Mouse (Mus musculus) urinary bladder, postnatal 14 days (tissue): ENCODE measurements around the gene Ccr8.

Experiments used
- DNase-seq: peaks from one replicate; pipeline ENCODE4 v3.0.0; 2021; ENCODE audit warnings: low spot score

The Ccr8 gene

DNA sequence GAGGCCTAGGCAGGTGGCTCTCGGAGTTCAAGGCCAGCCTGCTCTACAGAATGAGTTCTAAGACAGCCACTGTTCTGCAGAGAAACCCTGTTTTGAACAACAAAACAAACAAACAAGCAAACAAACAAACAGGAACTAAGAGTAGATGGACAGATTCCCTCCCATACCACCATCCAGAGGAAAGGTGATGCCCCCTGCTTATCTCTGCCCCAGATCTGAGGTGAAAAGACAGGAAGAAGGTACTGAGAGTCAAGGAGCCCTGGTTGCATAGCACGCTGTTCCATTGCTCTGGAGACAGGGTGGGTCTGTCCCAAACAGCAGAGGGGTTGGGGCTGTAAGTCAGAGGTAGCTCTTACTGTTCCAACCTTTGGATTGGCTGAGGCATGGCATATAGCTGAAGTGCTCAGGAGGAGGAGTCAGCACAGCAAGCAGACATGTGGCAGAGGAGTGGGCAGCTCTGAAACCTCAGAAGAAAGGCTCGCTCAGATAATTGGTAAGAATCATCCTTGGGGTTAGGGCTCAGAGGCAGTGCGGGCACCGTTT is at the start of gene Ccr8:
TSS of gene Ccr8 (plus strand) at position 419 of the 543 bp plus-strand sequence.
- no peak for DNase-seq

DNA sequence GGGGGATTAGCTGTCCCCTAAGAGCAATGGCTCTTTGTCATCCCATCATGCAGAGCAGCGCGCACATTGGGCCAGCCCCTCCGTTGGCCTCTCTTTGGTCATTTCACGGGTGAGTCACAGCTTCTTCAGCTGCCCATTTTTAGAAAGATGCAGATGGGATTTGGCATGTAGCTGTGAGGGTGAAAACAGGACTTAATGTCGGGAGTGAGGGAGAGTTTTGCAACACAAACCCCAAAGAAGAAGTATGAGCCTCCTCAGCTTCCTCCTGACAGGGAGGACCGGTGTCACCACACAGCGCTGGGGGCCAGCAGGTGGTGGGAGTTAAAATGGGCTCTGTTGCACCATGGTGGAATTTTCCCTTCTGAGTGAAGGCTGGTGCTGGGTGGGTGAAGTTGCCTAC is 48.8 kb upstream of the Ccr8 start:
- DNase-seq, result no peak

DNA sequence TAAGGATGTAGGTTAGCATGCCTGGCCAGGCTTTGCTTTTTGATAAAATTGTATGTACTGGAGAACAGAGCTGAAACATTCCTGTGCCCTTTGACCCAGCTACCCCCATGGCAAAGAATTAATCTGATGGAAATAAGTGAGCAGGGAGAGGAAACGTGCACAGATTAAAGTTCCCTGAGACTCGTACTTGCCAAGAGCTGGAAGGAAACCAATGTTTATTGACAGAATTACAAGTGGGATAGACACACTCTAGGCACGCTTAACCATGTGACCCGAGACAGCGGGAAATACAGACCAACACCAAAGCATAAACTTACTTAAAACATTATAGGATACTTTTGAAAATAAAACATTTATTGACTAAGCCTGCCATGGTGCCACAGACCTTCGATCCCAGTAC is 43.4 kb upstream of the Ccr8 start:
- DNase-seq, result no peak

DNA sequence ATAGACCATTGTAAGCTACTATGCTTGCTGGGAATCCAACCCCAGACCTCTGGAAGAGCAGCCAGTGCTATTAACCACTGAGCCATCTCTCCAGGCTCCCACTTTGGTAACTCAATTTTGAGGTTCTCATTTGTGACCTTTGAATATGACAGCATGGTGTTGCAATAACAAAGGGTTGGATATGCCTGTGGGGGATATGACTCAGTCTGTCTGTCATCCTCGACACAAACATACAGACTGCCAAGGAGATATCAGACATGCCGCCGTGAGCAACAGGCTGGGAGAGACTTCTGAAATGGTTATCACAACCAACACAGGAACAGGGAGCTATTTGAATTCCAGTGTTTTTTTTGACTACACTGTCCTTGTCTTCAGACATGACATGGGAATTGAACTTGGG is 42.5 kb upstream of the Ccr8 start:
- no peak for DNase-seq

DNA sequence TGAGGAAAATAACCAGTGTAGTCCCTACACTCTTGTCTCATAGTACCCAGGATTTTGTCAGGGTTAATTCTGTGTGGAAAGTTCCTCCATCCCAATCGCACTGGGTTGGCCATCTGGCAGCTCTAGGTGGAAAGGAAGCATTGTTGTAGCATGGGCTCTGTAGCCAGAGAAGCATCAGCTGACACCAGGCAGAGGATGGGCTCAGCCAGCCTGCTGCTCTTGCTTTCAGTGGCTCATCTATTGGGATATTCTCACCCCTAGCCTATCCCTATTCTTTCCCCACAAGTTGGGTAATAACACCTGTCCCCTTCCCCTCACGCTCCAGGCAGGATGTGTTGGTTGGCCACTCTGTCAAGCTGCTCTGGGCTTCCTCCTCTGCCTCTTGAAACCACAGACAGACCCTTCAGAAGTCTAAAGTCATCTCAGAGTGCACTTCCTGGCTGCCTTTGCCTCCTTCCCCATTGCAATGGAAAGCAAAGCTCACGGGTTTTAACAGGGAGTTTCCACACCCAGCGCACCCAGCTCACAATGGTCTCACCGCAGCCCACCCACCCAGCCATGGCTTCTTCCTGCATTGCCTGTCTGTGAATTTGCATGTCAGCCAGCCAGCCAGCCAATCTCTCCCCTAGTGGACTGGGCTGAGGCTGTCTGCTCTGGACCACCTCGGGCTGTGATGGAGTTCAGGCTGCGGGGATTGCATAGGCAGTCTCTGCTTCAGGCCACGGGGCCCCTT is 37.2 kb upstream of the Ccr8 start:
- no peak for DNase-seq

DNA sequence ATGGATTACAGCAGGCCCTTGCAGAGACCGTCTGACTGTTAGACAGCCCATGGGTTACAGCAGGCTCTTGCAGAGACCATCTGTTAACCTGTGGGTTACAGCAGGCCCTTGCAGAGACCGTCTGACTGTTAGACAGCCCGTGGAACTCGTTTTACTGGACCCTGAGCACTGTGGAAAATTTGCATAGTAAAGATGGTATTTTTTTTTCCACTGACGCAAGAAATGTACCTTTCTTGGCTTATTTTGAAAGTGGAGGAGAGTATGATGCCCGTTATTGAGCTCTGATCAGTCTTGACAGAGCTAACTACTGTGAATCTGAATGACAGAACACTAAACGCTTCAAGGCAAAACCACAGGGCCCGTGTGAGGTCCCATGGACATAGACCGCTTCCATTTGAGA is 35.7 kb upstream of the Ccr8 start:
- DNase-seq, result no peak

DNA sequence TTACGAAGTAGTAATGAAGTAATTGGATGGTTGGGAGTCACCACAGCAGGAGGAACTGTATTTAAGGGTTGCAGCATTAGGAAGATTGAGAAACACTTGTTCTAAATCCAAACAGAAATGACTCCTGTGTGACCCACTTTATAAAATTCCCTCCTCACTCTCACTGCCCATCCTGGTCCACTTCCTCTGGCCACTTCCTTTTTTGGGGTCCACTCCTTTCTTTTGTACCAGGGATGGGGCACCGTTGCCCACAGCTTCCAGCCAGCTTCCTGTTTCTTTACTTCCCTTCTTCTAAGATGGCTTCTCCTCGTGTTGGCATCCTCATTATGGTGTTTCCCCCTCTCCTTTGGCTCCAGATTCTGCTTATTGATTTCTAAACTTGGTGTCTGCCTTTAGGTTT is 33.2 kb upstream of the Ccr8 start:
- no peak for DNase-seq

DNA sequence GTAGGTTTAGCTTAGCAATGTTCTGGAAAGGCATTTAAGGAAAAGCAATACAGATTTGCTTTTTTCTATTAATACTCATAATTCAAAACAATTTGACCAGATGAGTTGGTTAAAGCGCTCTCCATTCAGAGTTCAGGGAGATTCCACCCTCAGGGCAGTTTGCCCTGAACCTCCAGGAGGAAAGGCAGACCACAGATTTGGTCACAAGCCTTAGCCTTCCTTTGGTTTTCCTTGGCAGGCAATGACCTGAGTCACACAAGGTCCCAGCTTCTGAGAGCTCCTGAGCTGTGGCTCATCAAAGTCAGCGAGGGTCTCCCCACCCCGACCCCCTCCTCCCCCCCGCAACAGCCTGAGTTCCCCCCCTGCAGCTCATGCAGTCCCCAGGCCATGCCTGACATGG is 27.6 kb upstream of the Ccr8 start:
- DNase-seq, result no peak

DNA sequence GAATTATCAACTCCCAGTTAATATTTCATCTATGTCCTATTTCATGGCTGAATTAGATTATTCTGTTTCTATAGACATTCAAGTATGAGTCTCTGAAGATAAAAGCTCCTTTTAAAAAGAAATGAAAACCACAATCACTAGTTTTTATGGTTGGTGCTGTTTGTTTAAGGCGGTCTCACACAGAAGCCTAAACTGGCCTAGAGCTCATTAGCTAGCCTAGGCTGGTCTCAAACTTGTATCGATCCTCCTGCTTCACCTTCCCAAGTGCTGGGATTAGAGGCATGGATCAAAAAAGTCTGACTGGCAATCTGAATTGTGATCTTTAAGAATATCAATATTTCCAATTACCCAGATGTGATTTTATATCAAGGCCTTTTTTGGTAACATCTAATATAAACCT is 24.3 kb upstream of the Ccr8 start:
- DNase-seq, result no peak

DNA sequence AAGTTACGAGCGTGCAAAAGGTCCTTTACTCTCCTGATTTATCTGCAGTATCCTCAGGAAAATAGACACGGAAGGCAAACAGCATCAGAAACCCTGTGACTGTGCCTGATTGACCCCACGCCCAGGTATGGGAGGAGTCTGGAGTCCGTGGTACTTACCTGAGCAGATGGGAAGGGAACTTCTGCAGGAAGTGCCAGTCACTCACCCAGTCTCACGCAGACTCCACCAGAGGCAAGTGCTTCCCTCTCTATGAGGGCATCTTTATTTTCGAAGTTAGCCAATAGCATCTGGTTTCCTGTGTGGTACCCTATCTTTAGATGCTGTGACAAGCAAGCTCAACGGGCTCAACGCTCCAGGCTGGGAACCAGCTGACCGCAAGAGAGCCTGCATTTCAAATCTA is 23.9 kb upstream of the Ccr8 start:
- no peak for DNase-seq

DNA sequence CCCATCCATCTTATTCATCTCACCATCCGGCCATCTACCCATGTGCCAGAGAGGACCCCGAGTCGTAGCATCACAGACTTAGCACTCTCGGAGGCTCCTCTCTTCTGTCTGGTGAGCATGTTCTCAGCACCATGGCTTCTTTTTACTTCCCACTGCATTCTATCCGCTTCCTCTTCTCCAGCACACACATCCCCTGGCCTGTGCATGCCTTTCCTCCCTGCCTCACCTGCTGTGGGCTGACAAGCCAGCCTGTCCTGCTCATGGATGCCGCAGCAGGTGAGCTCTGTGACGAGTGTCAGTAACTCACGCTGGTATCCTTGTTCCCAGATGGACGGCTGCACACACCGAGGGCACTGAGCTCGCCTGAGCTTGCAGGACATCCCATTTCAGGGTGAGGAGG is 22.1 kb upstream of the Ccr8 start, which contains the start of gene Cx3cr1:
TSS of gene Cx3cr1 (minus strand) at position 101 of the 400 bp plus-strand sequence.
- DNase-seq, result no peak

DNA sequence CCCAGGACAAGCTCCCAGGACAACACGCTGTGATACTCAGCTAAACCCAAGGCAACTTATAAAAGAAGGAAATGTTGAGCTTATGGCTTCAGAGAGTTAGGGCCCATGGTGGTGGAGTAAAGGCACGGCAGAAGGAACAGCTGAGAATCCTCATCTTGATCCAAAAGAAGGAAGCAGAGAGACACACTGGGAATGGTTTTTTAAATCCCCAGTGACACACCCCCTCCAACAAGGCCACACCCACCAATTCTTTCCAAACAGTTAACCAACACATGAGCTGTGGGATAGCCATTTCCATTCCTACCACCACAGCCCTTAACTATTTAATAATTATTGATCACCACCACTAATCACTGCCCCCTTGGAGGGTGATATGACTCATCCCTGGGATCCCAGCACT is 20.7 kb upstream of the Ccr8 start:
- no peak for DNase-seq

DNA sequence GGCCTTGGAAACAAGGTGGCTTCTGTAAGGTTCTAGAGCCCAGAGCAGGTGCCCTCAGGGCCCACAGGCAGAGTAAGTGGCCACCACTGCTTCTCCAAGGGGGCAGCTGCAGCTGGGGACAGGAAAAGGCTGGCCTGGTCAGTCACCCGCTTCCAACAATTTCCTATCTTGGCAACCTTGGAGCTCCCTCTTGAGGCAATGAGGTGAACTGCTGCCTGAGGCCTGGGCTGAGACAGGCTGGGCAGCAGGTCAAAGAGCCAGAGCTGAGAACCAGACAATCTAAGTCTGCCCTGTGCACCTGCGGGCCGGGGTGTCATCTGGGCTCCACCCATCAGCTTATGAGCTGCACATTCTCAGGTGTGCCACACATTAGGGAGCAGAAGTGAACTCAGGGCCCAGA is 18.7 kb upstream of the Ccr8 start:
- DNase-seq, result peak; percentile 80

DNA sequence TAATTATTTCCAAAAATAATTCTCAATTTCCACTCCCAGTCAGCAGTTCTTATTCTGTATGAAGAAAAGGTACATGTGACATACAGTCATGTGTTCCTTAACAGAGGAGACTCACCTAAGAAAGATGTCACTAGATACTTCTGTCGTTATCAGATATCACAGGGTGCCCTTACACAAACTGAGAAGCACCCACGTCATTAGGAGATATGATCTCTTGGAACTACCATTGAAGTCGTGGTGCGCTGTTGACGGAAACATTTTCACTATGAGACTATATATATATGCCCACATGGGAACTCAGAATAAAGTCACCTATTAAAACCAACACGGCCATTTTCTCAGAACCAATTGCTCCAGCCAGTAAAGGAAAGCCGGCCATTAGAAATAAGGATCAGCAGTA is 17.4 kb upstream of the Ccr8 start:
- no peak for DNase-seq

DNA sequence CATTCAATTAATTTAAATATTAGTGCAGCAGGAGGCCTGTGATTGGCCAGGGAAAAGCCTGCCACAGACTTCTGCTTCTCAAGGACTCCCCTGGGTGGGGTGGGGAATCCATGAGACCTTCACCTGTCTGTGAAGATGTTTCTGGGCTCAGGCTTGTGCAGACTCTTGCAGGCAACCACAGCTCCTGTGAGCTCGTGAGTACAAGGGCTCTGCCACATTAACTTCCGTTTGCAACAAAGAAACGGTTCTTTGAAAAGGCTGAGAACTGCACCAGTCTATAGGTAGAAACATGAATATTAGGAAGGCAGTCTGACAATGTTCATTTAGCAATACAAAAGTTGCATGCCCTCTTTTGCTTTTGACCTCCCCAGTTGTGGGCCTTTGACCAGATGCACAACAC is 13.7 kb upstream of the Ccr8 start:
- DNase-seq, result no peak

DNA sequence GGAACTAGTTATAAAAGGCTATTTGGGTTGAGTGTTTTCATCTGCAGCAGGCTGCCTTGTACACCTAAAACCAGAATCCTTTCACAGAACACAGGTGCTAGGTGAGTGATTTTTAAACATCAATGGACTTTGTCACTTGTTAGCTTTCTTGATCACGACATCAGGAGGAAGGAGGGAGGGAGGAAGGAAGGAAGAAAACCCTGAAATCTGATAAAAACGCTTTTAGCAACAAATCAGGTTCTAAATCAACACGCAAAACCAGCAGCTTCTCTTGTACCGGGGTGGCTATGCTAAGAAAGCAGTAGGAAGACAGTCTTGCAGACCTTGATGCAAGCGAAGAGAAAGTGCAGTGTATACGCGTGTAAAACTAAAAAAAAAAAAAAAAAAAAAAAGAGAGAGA is 12.0 kb upstream of the Ccr8 start:
- DNase-seq, result no peak

DNA sequence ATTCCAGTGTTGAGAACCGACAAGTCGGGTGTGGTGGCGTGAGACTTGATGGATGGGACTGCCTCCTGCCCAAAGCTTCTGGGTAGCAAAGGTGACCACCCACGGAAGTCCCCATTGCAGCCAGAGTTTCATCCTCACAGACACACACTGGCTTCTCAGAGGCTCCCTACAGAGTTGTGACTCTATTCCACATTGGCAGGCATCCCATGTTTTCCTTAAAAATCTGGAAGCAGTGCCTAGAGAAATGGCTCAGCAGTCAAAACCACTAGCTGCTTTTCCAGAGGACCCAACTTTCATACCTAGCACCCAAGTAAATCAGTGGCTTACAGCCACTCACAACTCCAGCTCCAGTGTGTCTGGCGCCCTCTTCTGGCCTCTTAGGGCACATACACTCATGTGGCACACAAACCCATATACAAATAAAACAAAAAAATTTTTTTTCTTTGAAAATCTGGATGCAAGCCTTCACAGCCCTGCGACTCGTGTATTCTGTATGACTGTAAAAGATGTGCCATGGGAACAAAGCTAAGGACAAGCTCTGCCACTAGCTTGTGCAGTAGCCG is 11.3 kb upstream of the Ccr8 start:
- DNase-seq, result no peak

DNA sequence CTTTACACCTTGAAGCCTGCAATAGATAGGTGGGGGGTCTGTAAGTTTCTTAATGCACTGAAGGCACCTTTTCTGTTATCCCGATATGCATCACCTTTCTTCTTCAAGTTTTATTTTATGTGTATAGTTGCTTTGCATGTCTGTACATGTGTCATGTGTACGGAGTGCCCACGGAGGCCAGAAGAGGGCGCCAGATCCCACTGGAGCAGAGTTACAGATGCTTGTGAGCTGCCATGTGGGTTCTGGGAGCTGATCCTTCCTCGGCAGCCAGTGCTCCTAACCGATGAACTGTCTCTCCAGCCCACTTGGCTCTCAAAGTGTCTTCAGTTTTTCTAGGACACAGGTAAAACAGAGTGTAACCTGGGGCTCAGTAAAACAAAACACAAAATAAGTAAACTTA is 10.7 kb upstream of the Ccr8 start:
- no peak for DNase-seq

DNA sequence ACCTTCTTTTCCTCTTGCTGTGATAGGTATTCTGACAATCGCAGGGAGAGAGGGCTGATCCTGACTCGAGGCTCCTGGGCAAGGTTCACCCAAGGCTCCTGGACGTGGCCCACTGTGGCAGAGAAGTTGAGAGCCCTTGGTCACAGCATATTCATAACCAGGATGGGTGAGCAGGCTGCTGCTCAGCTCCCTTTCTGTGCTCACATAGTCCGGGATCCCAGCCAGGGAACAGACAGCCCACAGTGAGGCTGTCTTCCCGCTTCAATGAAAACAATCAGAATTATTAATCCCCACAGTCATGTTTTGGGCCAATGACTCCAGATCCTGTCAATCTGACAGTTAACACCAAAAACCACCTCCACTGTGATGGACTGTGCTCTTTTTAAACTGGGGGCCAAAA is 9.9 kb upstream of the Ccr8 start:
- no peak for DNase-seq

DNA sequence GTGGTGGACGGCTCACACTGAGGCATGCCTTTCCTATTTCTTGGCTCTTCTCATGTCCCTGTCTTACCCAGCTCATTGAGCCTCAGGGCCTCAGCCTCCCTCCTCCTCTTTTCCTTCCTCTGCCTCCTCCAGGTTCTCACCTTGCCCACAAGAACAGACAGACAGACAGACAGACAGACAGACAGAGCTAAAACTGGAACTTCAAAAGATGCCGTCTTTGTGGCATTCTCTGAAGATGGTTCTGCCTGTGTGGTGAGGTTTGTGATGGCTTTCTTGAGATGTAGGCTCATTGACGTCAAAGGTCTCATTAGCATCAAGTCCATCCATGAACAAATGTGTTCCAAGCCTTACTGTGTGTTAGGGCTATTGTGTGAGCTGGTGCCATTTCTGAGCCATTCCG is 9.2 kb upstream of the Ccr8 start:
- DNase-seq, result no peak

DNA sequence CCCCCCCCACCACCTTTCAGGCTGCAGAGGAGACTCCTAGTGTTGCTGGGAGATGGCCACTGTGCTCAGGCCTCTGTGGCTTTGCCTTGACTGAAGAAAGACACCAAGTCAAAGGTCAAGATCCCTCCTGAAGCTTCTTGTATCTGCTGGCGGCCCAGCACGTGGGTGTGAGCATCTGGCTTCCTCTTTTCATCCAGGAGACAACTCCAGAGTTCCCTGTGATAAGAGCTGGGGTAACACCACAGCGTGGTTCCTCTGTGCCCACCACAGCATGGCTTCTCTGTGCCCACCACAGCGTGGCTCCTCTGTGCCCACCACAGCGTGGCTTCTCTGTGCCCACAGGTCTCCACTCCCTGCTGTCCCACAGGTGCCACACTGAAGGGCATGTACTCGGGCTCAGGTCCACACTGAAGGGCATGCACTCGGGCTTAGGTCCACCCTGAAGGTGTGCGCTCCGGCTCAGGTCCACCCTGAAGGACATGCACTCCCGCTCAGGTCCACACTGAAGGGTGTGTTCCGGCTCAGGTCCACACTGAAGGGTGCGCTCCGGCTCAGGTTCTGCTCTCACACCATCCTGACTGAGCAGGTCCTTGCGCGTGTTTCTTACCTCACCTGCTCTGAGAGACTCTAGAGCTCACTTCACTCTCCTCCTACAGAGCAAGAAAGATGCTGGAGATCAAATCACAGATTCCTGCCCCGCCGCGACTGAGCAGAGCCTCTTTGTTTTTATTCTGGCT is 8.6 kb upstream of the Ccr8 start:
- DNase-seq, result no peak

DNA sequence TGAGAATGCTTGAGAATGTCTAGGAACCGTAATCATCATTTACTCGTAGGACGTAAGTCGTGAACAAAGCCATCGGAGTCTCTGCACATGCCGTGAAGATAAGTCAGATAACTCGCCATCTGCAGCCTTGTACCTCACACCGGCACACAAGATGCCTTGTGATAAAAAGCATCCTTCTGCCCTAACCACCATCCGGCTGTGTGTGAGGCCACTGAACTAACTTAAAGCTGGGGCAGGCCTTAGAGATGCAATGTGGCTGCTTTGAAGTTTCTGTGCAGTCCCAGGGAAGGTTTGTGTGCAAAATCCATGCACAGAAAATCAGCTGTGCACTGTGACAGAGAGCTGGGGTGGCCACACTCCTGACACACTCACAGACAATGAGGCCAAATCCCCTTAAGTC is 7.5 kb upstream of the Ccr8 start:
- DNase-seq, result no peak

DNA sequence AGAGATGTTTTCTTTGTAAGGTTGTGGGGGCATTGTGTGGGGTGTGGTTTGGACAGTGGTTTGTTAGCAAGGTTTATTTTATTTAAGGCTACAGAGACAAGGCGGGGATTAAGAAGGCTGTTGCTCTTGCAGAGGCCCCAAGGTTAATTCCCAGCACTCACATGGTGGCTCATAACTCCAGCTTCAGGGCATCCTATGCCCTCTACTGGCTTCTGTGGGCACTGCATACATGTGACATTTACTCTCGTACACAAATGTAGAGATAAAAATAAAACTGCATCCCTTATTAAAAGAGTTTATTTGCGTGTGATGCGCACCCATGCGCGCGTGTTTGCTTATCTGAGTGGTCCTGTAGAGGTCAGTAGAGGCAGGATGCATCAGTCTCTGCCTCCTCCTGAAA is 2.8 kb upstream of the Ccr8 start:
- DNase-seq, result no peak
